Mouse (Mus musculus) embryo, embryonic 9.5 days (tissue): ENCODE data around the gene Ndufaf8.

Experiments used
- DNase-seq: peaks from one replicate; pipeline ENCODE4 v3.0.0-alpha.2; 2017; ENCODE audit errors: extremely low spot score

The Ndufaf8 gene

DNA sequence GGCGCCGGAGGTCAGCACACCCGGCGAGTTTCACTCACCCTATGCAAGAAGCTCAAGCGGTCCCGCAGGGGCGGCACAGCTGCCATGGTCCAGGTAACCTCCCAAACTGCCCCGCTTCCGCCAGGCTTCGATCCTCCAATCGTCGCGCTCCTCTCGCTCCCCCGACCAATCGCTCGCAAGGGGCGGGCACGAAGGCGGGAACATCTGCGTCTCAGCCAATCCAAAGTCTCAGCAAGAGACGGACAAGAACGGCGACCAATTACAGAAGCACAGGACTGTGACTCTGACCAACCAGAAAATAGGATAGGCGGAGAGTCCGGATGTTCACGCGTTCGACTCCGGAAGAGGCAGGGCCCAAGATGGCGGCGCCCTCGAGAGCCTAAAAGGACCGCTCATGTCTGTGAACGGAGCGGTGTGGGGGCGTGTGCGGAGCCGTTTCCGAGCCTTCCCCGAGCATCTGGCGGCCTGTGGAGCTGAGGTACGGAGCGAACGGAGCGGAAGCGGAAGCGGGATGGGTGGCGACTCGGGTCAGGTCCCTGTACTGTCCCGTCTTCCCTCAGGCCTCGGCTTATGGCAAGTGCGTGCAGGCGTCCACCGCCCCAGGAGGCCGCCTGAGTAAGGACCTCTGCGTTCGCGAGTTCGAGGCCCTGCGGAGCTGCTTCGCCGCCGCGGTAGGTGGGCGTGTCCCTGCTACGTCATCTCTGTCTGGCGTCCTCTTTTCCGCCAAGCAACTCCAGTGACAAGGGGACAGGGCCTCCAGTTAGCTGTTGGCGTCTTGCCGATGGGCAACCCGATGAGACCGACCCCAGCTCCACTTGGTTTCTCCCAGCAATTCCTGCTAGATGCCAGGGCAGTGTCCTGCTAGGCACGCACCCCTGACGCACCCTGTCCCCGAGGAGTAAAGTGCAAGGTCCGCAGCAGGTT lies at the start of gene Ndufaf8, which contains the start of gene Tepsin:
Gene Ndufaf8 (plus strand): TSS at position 341 of the 924 bp plus-strand sequence.
Gene Tepsin (minus strand): TSS at position 144 of the 924 bp plus-strand sequence.
- DNase-seq, result peak; percentile 100

DNA sequence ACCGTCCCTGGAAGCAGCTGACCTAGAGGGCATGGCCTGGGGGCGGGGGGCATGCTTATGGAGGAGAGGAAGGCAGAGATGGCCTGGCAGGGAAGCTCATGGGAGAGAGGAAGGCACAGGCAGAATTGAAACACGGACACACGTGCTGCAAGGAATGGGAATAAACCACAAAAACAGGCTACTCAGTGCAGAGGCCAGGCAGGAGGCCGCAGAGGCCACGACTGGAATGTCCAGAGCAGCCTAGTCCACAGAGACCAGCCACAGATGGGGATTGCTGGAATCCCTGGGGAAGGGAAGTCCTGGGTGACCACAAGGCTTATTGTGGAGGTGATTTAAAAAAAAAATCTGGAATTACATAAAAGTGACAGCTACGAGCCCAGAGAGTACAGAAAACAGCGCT lies 49.7 kb upstream of the Ndufaf8 start:
- no peak for DNase-seq

DNA sequence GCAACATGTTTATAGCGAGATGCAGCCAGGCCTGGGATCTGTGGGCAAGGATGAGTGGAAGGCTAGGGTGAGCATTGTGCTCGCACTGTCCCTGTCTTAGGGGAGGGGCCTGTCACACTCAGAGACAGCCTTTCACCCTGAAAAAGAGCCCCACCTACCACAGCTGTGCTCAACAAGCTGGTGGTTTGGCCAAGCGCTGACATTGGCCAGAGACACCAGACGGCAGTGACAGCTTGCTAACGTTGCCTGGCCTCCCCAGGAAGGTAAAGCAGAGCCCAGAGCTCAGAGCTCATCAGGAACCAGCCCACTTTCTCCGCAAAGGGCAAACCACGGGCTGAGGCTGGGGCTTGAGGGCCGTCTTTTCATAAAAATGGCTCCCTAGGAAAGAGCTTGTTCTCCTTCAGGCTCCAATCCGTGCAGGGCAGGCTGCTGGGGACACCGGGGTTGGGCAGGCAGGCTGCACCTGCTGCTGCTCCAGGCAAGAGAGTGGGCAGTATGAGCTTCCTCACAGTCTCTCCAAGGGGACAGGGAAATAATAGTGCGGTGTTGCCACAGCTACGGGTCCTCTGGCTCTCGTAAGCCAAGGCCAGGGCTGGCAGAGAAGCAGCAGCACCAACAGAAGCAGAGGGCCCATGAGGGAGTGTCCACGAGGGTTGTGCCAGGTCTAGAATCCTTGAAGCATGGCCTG lies 47.5 kb upstream of the Ndufaf8 start:
- no peak for DNase-seq

DNA sequence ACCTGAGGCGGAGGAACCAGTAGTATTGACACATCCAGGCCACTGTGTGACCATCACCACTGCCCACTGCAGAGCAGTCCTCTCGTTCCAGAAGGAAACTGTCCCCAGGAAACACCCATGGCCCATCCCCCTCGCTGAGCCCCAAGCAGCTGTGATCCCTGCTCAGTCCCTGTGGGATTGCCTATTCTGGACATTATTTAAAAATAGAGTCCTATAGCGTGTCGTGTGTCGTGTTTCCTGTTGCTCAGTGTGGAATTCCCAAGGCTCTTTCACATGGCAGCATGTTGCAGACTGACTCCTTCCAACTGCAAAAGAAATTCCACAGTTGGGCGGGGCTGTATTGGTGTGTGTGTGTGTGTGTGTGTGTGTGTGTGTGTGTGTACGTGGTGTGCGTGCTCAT lies 46.5 kb upstream of the Ndufaf8 start:
- no peak for DNase-seq

DNA sequence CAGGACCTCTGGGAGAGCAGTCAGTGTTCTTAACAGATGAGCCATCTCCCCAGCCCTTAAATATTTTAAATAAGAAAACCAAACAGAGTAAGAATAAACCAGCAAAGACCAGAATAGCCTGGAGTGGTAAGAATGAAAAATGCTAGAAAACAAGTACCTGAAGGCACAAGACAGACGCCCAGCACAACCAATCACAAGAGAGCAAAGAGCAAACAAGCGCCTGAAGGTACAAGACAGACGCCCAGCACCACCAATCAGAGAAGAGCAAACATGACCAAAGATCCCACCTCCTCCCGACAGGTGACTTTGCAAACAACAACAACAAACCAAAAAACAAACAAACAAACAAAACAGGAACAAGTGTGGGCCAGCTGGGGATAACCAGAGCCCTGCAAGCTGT lies 44.9 kb upstream of the Ndufaf8 start:
- no peak for DNase-seq

DNA sequence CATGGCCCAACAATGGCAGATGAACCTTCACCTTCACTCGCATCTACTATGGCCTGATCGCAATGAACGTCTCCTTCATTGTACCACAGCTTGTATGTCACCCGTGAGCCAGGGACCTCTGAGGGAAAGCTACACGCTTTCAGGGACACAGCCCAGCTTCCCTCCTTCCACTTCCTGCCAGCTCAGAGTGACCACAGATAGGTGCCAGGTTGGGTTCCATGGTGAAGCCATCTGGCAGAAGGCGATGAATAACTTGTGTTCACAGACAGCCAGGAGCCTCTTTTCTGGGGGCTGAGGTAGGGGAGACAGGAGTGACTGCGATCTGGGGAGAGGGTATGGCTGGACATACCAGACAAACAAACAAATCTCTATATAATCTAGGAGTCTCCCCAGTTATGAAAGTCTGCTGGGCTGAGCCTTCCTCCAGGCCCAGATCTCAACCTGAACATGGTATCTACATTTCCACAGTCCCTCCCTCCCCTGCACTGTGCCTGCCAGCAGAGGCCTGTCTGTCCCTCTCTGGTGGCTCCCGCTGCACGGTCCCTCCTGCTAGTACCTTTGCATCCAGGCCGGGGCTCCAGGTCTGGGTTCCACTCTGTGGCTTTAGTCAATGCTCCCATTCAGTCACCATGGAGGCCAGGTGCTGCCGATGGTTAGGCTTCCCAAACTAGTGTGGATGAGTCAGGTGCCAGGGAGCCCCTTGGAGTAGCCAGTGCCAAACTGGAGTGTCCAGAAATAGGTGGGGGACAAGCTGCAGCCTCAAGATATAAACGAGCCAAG lies 42.6 kb upstream of the Ndufaf8 start:
- no peak for DNase-seq

DNA sequence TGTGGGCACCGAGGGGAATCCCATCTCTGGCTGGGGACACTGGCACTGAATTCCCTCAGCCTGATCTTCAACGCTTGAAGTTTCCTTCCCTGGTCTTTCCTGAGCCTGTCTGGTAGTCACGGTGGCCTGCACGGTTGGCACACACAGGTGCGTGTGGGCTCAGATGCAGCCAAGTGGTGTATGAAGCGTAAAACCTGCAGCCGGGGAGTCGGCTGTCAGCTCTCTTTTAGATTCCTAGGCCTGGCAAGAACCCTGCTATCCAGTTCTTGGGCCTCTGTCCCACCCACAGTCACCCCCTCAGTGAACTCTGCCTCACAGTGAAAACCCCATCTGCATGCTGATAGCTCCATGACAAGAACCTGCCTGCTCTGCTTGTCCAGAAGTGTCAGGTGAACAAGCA lies 38.1 kb upstream of the Ndufaf8 start:
- DNase-seq, result no peak

DNA sequence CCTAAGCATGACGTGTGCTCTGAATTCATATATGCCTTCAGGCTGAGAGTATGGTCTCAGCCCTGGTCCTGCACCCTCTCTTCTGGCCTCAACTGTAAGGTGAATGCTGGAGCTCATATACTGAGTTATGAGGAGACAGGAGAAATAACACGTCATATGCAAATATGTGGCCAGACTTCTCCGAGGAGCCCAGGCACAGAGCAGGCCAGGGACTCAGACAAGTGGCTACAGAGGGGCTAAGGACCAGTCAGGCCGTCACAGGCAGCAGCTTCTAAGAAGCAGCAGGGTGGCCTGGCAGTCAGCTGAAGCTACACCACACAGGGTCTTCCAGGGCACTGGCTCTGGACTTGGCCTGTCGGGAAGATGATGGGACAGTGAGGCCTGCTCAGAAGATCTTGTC lies 35.4 kb upstream of the Ndufaf8 start:
- DNase-seq, result no peak

DNA sequence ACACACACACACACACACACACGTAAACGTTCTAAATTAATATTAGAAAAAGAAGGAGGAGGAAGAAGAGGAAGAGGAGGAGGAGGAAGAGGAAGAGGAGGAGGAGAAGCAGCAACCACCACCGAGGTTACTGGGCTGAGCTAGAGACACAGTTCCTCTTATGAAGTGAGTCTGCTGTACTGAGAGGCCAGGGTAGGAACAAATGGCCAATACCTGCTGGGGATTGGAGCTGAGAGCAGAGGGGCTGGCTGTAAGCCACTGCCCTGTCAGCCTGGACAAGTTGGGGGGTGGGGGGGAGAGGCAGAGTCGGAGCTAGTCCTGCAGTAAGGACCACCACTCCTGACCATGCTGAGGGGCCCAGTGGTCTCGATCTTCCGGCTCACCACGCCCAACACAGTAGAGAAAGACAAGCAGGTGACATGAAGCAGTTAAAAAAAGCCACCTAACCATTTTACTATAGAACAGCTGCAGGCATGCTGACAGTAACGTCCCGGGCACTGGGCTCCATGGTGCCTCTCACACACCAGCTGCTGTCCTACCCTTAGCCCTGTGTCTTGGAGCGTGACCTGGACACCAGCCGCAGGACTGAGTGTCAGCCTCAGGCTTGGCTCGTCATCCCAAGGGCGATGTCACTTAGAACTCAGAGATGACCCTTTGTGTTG lies 34.6 kb upstream of the Ndufaf8 start:
- DNase-seq, result no peak

DNA sequence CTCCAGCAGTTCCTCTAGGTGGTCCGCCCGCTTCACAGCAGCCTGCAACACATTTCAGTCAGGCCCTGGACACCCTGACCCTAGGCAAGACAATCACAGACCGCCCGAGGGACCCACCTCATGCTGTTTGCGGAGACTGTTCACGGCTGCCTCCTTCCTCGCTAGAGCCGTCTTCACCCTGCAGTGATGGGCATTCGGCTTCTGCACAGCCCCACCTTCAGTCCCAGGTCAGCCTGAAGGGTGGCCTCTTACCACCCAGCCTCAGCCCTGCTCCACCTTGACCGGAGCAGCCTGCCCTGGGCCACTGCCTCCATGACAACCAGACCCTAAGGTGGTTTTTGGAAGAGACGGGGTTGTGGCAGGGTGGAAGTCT lies 34.1 kb upstream of the Ndufaf8 start:
- no peak for DNase-seq

DNA sequence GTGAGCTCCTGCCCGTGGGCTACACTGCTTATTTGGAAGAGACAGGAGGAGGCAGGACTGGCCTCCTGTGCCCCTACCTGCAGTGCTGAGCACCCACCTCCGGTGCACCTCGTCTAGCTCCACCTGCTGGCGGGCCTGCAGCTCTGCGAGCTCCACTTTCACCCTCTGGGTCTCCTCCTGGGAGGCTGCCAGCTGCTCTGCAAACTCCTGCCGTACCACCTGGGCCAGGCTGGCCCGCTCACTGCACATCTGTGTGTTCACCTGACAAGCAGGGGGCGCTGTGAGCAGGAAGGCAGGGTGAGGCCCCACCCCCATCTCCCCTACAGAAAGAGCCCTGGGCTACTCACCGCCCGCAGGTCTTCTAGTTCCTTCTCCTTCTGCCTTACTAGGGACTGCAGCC lies 33.4 kb upstream of the Ndufaf8 start:
- DNase-seq, result no peak

DNA sequence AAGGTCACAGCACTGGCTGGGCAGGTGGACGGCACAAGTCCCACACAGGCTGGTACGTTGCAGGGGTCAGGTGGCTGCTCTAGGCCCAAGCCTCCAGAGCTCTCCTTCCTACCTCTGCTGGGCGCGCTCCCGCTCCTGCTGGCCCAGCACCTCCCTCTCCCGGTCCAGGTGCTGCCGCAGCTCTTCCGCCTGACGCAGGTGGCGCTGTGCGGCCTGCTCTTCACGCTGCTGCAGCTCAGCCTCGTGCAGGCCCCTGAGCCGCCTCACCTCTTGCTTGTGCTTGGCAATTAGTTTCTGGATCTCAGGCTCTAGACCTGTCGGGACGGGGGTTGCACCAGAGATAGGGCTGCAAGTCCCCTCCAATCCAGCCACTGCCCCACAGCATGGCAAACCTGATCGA lies 30.9 kb upstream of the Ndufaf8 start:
- DNase-seq, result no peak

DNA sequence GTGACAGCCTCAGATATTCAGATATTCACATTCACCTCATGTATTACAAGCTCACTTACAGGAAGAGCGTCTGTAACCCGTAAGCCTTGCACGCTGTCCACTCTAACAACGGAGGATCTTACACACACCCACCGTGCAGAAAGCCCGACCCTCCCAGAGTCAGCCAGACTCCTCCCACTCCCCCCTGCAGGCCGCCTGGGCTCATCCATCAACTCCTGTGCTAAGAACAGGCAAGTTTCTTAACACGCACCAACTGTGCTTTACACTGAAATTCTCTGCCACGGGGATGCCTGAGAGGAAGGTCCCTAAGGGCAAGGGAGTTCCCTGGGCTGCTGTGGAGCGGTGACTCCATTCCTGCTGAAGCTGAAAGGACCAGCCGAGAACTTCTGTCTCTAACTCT lies 29.5 kb upstream of the Ndufaf8 start:
- DNase-seq, result peak; percentile 53

DNA sequence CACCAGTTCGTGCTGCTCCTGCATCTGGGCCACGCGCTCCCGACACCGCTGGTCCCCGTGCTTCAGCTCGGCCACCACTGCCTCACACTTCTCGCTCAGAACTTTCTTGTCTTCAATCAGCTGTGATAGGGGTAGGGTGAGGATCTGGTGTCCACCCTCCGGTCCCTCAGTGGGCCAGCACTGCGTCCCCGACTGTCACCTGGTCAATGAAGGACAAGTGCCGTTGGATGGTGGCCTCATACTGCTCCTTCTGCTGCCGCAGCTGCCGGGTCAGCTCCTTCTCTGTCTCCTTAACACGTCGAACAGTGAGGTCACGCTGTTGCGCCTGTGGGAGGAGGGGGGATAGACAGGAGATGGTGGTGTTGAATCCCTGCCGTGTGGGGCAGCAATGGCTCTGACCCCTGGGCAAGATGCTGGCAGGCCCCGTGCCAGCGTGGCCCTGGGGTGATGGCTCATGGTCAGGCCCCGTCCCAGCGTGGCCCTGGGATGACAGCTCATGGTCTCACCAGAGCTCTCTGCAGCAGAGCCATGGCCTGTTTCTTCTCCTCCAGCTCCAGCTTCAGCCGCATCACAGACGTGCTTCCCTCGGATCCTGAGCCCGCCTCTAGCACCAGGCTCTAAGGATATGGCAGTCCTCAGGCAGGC lies 28.3 kb upstream of the Ndufaf8 start:
- no peak for DNase-seq

DNA sequence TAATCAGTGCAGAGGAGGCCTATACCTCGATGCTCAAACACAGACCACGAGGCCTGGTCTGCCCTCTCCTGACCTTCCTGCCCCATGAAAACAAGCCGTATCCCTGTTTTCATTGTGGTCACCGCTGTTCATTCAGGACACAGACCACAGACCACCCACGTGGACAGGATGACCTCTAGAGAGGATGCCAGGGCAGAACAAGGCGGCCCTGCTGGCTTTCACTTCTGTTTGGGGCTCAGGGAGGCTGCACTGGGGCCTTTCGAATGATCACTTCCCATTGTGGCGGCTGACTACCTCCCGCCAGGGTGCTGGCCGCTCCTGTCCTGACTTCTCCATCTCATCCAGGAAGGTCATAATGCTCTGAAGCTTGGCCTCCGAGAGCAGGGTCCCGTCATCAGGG lies 27.7 kb upstream of the Ndufaf8 start:
- DNase-seq, result peak; percentile 39

DNA sequence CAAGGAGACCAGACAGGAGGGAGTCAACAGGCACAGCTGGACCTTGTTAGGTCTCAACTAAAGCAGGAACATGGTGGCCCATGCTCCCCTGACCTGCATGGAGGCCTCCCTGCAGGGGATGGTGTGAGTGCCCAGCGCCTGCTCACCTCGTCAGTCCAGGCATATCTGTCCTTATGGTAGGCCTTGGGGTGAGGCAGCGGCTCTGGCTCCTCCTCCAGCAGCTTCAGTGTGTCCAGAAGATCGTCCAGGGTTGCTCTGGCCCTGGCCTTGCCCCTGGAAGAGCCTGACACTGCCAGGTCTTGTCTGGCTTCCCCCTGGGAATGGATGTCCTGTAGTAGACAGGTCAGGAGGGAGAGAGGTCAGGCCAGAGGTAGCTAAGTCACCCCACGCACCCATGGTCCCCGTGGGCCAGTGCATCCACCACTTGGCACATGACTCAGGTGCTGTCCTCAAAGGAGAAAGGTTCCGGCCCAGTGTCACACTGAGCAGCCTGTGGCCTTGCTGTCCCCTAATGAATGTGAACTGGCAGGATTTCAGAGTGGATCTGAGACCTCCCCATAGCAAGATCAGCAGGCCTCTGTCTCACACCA lies 26.9 kb upstream of the Ndufaf8 start:
- DNase-seq, result no peak

DNA sequence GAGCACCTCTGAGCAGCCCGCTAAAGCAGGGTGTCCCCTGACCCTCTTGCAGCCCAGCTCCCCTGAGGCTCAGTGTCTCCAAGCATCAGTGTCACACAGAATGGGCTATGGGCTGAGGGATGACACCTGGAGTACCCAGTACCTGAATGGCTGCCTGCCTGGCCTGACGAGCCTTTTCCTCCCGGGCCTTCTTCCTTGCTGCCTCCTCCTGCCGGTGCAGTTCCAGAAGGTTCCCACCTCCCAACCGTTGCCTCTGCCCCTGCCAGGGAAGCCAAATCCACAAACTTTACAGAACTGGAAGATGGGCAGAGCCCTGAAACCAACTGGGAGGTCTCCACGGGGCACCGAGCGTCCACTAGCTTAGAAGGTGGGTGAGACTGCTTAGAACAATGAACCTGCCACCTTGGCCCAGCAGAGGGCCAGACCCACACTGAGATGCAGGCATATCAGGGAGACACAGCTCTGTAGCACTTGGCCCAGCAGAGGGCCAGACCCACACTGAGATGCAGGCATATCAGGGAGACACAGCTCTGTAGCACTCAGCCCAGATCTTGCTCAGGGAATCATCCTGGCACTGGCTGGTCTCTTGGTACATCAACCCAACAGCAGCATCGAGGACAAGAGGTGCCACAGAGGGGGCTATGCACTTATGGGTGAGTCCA lies 25.6 kb upstream of the Ndufaf8 start:
- DNase-seq, result no peak

DNA sequence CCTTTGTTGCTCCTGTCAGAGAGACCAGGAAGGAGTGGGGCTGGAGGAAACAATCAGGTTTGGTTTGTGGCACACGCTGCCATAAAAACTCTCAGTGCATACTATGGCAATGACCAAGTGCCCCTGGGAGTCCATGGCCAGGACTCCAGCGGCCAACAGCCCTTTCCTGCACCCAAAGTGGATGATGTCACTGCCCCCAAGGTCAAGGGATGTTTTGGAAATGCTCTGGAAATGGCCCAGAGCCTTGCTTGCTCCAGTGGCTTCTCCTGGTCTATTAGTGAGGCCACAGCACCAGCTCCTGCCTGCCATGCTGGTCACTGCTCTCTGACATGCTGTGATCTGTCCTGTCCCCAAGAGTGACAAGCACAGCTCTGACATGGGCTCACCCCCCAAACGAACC lies 22.5 kb upstream of the Ndufaf8 start:
- DNase-seq, result no peak

DNA sequence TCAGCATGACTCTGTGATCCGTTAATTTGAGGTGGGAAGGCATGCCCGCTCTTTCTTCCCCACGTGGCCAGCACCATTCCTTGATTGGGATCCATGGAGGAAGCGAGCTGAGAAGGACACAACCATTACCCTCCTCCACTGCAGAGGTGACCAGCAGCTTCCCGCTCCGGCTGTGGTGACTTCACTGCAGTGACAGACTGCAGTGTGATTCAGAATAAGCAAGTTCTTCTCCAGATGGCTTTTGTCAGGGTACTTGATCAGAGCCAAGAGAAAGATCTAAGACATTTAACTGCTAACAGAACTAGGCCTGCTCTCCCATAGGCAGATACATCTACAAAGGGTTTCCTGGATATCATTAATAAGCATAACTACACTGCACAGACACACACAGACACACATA lies 18.4 kb upstream of the Ndufaf8 start:
- no peak for DNase-seq

DNA sequence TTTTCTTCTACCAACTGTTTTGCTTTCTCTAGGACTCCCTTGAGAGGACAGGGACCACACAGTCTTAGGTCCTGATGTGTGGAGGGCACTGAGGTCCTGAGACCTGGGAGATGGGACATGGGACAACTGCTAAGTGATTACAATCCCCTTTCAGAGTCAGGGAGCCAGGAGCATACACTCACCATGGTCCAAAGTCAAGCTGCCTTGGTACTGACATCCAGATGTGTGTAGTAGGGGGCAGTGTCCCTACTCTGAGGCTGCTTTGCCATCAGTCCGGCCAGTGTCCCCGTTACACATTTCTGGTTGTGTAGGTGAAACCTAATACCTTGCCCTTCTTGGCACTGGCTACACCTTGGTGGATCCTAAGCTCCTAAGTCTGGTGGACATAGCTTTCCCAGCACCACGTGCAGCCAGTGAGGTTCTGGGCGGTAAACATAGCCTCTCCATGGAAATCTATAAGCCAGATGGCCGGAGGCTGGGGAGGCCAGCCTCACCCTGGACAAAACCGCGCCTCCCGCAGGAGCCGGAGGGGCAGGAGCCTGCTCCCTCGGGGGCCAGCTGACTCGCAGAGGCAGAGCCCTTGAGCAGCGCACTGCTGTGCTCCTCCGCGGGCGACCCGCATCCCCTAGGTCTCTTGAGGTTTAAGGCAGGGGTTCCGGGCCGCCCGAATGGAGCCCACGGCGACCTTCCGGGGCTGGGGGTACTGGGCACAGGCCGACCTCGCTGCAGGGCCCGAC lies 12.7 kb upstream of the Ndufaf8 start:
- no peak for DNase-seq
